Mouse (Mus musculus): ENCODE results near the gene Cdk10. TPM values are rescaled to one million over a fixed set of nuclear protein-coding genes. Genes with fewer than 3 reads are reported as not detected.
"Not testable (repeated sequence)": the region's sequence is repeated elsewhere in the genome, so short reads cannot be mapped to it uniquely, and the experiment has no call there.

The Cdk10 gene
- polyA plus RNA-seq, 1 experiment from 2014 or later = 8.9 TPM

GRCm38 (mm10) chr8:123228416-123228815, 3.8 kb downstream of the Cdk10 start:
- Histone ChIP-seq H3K4me2 (ENCODE audit: low read depth, low read length) (no peak overlapping the region), H3K9ac (ENCODE audit: low read depth, low read length) (no peak overlapping the region), H3K4me3 (ENCODE audit: low read depth, low read length) (no peak overlapping the region), H3K27ac (ENCODE audit: low read length) (no peak overlapping the region), H3K36me3 (ENCODE audit: control insufficient read depth, insufficient read depth) (0 out of 2 replicates have a peak, but pooled peaks cover 4% of the 10 kb centered on the region), H3K27me3 (ENCODE audit: control insufficient read depth, insufficient read depth, low read depth, low read length) (no peaks in the 10 kb centered on the region), H3K4me1 (ENCODE audit: control insufficient read depth, low read depth, low read length) (peaks cover 14% of the 10 kb centered on the region), H3K9me3 (replicated peaks; ENCODE audit: control insufficient read depth, low read length) (no peaks in the 10 kb centered on the region)
- 76% methylated on average over 1 of the region's 1 CpGs for WGBS (ENCODE audit: insufficient replicate concordance)
- no peak for ATAC-seq (ENCODE audit: low read depth)

- ATAC-seq (ENCODE audit: low read depth); H3K27ac ChIP-seq (ENCODE audit: low read length); H3K27me3 ChIP-seq (ENCODE audit: control insufficient read depth, insufficient read depth, low read depth, low read length); H3K36me3 ChIP-seq (ENCODE audit: control insufficient read depth, insufficient read depth); H3K9ac ChIP-seq (ENCODE audit: low read depth, low read length); H3K4me1 ChIP-seq (ENCODE audit: control insufficient read depth, low read depth, low read length); H3K4me2 ChIP-seq (ENCODE audit: low read depth, low read length); H3K4me3 ChIP-seq (ENCODE audit: low read depth, low read length); H3K9me3 ChIP-seq (replicated peaks; ENCODE audit: control insufficient read depth, low read length): not testable (repeated sequence)
- 67% methylated on average over 9 of the region's 11 CpGs for WGBS (ENCODE audit: insufficient replicate concordance)
Observed at GRCm38 (mm10) chr8:123230326-123230725, 5.7 kb downstream of the Cdk10 start.

GRCm38 (mm10) chr8:123231742-123232141, 7.1 kb downstream of the Cdk10 start:
- WGBS (ENCODE audit: insufficient replicate concordance) = 59% methylated on average over 5 of the region's 5 CpGs
- Histone ChIP-seq H3K4me2 (ENCODE audit: low read depth, low read length) (no peak overlapping the region), H3K27ac (ENCODE audit: low read length) (no peak overlapping the region), H3K9me3 (replicated peaks; ENCODE audit: control insufficient read depth, low read length) (no peaks in the 10 kb centered on the region), H3K27me3 (ENCODE audit: control insufficient read depth, insufficient read depth, low read depth, low read length) (peaks cover 15% of the 10 kb centered on the region), H3K9ac (ENCODE audit: low read depth, low read length) (no peak overlapping the region), H3K4me1 (ENCODE audit: control insufficient read depth, low read depth, low read length) (peaks cover 18% of the 10 kb centered on the region), H3K4me3 (ENCODE audit: low read depth, low read length) (no peak overlapping the region), H3K36me3 (ENCODE audit: control insufficient read depth, insufficient read depth) (0 out of 2 replicates have a peak, but pooled peaks cover 4% of the 10 kb centered on the region)
- ATAC-seq (ENCODE audit: low read depth) = no peak

GRCm38 (mm10) chr8:123232553-123232952, 7.9 kb downstream of the Cdk10 start:
- Histone ChIP-seq H3K4me3 (ENCODE audit: low read depth, low read length) (no peak overlapping the region), H3K9me3 (replicated peaks; ENCODE audit: control insufficient read depth, low read length) (no peaks in the 10 kb centered on the region), H3K36me3 (ENCODE audit: control insufficient read depth, insufficient read depth) (0 out of 2 replicates have a peak, but pooled peaks cover 4% of the 10 kb centered on the region), H3K27me3 (ENCODE audit: control insufficient read depth, insufficient read depth, low read depth, low read length) (peaks cover 15% of the 10 kb centered on the region), H3K27ac (ENCODE audit: low read length) (no peak overlapping the region), H3K4me2 (ENCODE audit: low read depth, low read length) (no peak overlapping the region), H3K4me1 (ENCODE audit: control insufficient read depth, low read depth, low read length) (peaks cover 18% of the 10 kb centered on the region), H3K9ac (ENCODE audit: low read depth, low read length) (no peak overlapping the region)
- 43% methylated on average over 7 of the region's 7 CpGs for WGBS (ENCODE audit: insufficient replicate concordance)
- no peak for ATAC-seq (ENCODE audit: low read depth)

GRCm38 (mm10) chr8:123233300-123233699, 8.7 kb downstream of the Cdk10 start:
- H3K4me1 ChIP-seq (ENCODE audit: control insufficient read depth, low read depth, low read length) = peaks cover 18% of the 10 kb centered on the region
- no peak overlapping the region for H3K4me3 ChIP-seq (ENCODE audit: low read depth, low read length)
- H3K36me3 ChIP-seq (ENCODE audit: control insufficient read depth, insufficient read depth) = no peaks in the 10 kb centered on the region
- no peak overlapping the region for H3K4me2 ChIP-seq (ENCODE audit: low read depth, low read length)
- no peak overlapping the region for H3K9ac ChIP-seq (ENCODE audit: low read depth, low read length)
- H3K27me3 ChIP-seq (ENCODE audit: control insufficient read depth, insufficient read depth, low read depth, low read length) = peaks cover 15% of the 10 kb centered on the region
- no peaks in the 10 kb centered on the region for H3K9me3 ChIP-seq (replicated peaks; ENCODE audit: control insufficient read depth, low read length)
- no peak for ATAC-seq (ENCODE audit: low read depth)
- H3K27ac ChIP-seq (ENCODE audit: low read length) = no peak overlapping the region
- WGBS (ENCODE audit: insufficient replicate concordance) = 64% methylated on average over 13 of the region's 13 CpGs

- Histone ChIP-seq H3K4me1 (ENCODE audit: control insufficient read depth, low read depth, low read length) (peaks cover 18% of the 10 kb centered on the region), H3K9ac (ENCODE audit: low read depth, low read length) (no peak overlapping the region), H3K36me3 (ENCODE audit: control insufficient read depth, insufficient read depth) (no peaks in the 10 kb centered on the region), H3K4me3 (ENCODE audit: low read depth, low read length) (no peak overlapping the region), H3K9me3 (replicated peaks; ENCODE audit: control insufficient read depth, low read length) (no peaks in the 10 kb centered on the region), H3K4me2 (ENCODE audit: low read depth, low read length) (no peak overlapping the region), H3K27ac (ENCODE audit: low read length) (no peak overlapping the region), H3K27me3 (ENCODE audit: control insufficient read depth, insufficient read depth, low read depth, low read length) (peaks cover 15% of the 10 kb centered on the region)
- no peak for ATAC-seq (ENCODE audit: low read depth)
- WGBS (ENCODE audit: insufficient replicate concordance) = 70% methylated on average over 11 of the region's 11 CpGs
Observed at GRCm38 (mm10) chr8:123233760-123234159, 9.1 kb downstream of the Cdk10 start.

GRCm38 (mm10) chr8:123234918-123235519, 10.4 kb downstream of the Cdk10 start:
- Histone ChIP-seq H3K9me3 (replicated peaks; ENCODE audit: control insufficient read depth, low read length) (no peaks in the 10 kb centered on the region), H3K4me3 (ENCODE audit: low read depth, low read length) (peak overlapping the region; percentile 70), H3K9ac (ENCODE audit: low read depth, low read length) (peak overlapping the region; percentile 61), H3K36me3 (ENCODE audit: control insufficient read depth, insufficient read depth) (no peaks in the 10 kb centered on the region), H3K4me2 (ENCODE audit: low read depth, low read length) (peak overlapping the region; percentile 94), H3K27ac (ENCODE audit: low read length) (no peak overlapping the region), H3K27me3 (ENCODE audit: control insufficient read depth, insufficient read depth, low read depth, low read length) (peaks cover 15% of the 10 kb centered on the region), H3K4me1 (ENCODE audit: control insufficient read depth, low read depth, low read length) (peaks cover 18% of the 10 kb centered on the region)
- ATAC-seq (ENCODE audit: low read depth) = no peak
- 31% methylated on average over 13 of the region's 13 CpGs for WGBS (ENCODE audit: insufficient replicate concordance)

GRCm38 (mm10) chr8:123235520-123236497, 11.2 kb downstream of the Cdk10 start, which contains the start of gene Spata2l:
Spata2l (minus strand) TSS chr8:123236233.
- Histone ChIP-seq H3K27me3 (ENCODE audit: control insufficient read depth, insufficient read depth, low read depth, low read length) (peaks cover 15% of the 10 kb centered on the region), H3K9me3 (replicated peaks; ENCODE audit: control insufficient read depth, low read length) (no peaks in the 10 kb centered on the region), H3K36me3 (ENCODE audit: control insufficient read depth, insufficient read depth) (no peaks in the 10 kb centered on the region), H3K4me2 (ENCODE audit: low read depth, low read length) (peak within 1 kb of the TSS; percentile 94), H3K4me1 (ENCODE audit: control insufficient read depth, low read depth, low read length) (peaks cover 18% of the 10 kb centered on the region), H3K9ac (ENCODE audit: low read depth, low read length) (peak within 1 kb of the TSS; percentile 61), H3K4me3 (ENCODE audit: low read depth, low read length) (peak within 1 kb of the TSS; percentile 70), H3K27ac (ENCODE audit: low read length) (no peak within 1 kb of the TSS)
- under 1% methylated on average over 57 of the region's 57 CpGs for WGBS (ENCODE audit: insufficient replicate concordance)
- peak; percentile 86 for ATAC-seq (ENCODE audit: low read depth)

GRCm38 (mm10) chr8:123239398-123239797, 14.8 kb downstream of the Cdk10 start:
- WGBS (ENCODE audit: insufficient replicate concordance) = 85% methylated on average over 10 of the region's 10 CpGs

More at GRCm38 (mm10) chr8:123239398-123239797, 14.8 kb downstream of the Cdk10 start:
- no peaks in the 10 kb centered on the region for H3K9me3 ChIP-seq (replicated peaks; ENCODE audit: control insufficient read depth, low read length)
- no peak overlapping the region for H3K27ac ChIP-seq (ENCODE audit: low read length)
- H3K4me3 ChIP-seq (ENCODE audit: low read depth, low read length) = no peak overlapping the region
- no peak overlapping the region for H3K9ac ChIP-seq (ENCODE audit: low read depth, low read length)
- no peaks in the 10 kb centered on the region for H3K36me3 ChIP-seq (ENCODE audit: control insufficient read depth, insufficient read depth)
- no peak overlapping the region for H3K4me2 ChIP-seq (ENCODE audit: low read depth, low read length)
- ATAC-seq (ENCODE audit: low read depth) = no peak
- peaks cover 26% of the 10 kb centered on the region for H3K4me1 ChIP-seq (ENCODE audit: control insufficient read depth, low read depth, low read length)
- peaks cover 15% of the 10 kb centered on the region for H3K27me3 ChIP-seq (ENCODE audit: control insufficient read depth, insufficient read depth, low read depth, low read length)
